ENCODE assay signal across 10 mouse cellular contexts in genomic region chr6:129033397-129033796, GRCm38 (mm10). TPM values are rescaled to one million over a fixed set of nuclear protein-coding genes. Genes with fewer than 3 reads are reported as not detected.
DNase-seq lines count a peak whose midpoint lies in the region; ATAC-seq lines count a peak whose summit lies in the region.
"Had no signal": no experiment of that assay in that cellular context is flagged by ENCODE, and none has a peak within 500 bp of the region (broad histone marks: within the 10 kb centered on the region; RNA-seq: fewer than 3 reads in every experiment).

No protein-coding gene starts in this region.

- H3K4me1 ChIP-seq in kidney, embryonic 15.5 days, result no peaks in the 10 kb centered on the region

- H3K9me3 ChIP-seq in kidney, embryonic 15.5 days (replicated peaks), result no peaks in the 10 kb centered on the region
- H3K9me3 ChIP-seq: megakaryocyte, embryonic 14.5 days had no signal

- H3K4me3 ChIP-seq in kidney, embryonic 15.5 days (replicated peaks), result no peak overlapping the region
- H3K4me3 ChIP-seq: megakaryocyte, embryonic 14.5 days had no signal

- ATAC-seq in kidney, embryonic 15.5 days (replicated peaks; ENCODE audit: low FRiP score), result no peak
- ATAC-seq in common myeloid progenitor, adult 5-6 weeks (replicated peaks; ENCODE audit: low read depth, poor library complexity, severe bottlenecking), result peak; percentile 79
- peak; percentile 84; the same call in 1 of the 2 replicates for ATAC-seq in monocyte, adult 5-6 weeks (replicated peaks; ENCODE audit: insufficient number of reproducible peaks, low FRiP score, low TSS enrichment, poor library complexity, severe bottlenecking)
- ATAC-seq in erythroid progenitor cell, adult 5-6 weeks (replicated peaks; ENCODE audit: low FRiP score, poor library complexity, severe bottlenecking), result no peak

- no peak overlapping the region for H3K9ac ChIP-seq in kidney, embryonic 15.5 days

- WGBS in kidney, embryonic 15.5 days, result 77% methylated on average over 2 of the region's 2 CpGs

- H3K36me3 ChIP-seq in kidney, embryonic 15.5 days, result no peaks in the 10 kb centered on the region

- DNase-seq in kidney, adult 9 months, result peak; percentile 32
- peak; percentile 82 for DNase-seq in CD4-positive, CD25-positive, alpha-beta regulatory T cell, adult 2 months (ENCODE audit: low read depth, low spot score)
- no peak for DNase-seq in neural tube, embryonic 10.5 days (ENCODE audit: extremely low spot score, low spot score)
- DNase-seq in left cerebral cortex, adult 18-20 months (ENCODE audit: low spot score in 2 of 2), result no peak
- DNase-seq: right cerebral cortex, postnatal 14 days had no signal

- no peaks in the 10 kb centered on the region for H3K27me3 ChIP-seq in kidney, embryonic 15.5 days
- H3K27me3 ChIP-seq: megakaryocyte, embryonic 14.5 days had no signal

- no peak overlapping the region for H3K27ac ChIP-seq in kidney, embryonic 15.5 days

- H3K4me2 ChIP-seq in kidney, embryonic 15.5 days, result no peak overlapping the region

RNA-seq across cellular contexts. Expression of gene Klrb1f, which starts 12.3 kb away (rescaled TPM):
- polyA plus RNA-seq in kidney, embryonic 15.5 days (2015; fragmentation: Nextera tagmentation; extraction: Ambion mirVana), result 0.26 and 0.29 TPM in 2 replicates
- 11.3 and 20.6 TPM in 2 replicates for total RNA-seq in common myeloid progenitor, adult 5-6 weeks (2017)
- total RNA-seq in monocyte, adult 5-6 weeks (2017), result 14.0 to 119 TPM (median 27.1 TPM) in 3 replicates
- not detected for total RNA-seq in left cerebral cortex, adult 18-20 months (2021)
- total RNA-seq in erythroid progenitor cell, adult 5-6 weeks (2015; ENCODE audit: low replicate concordance), result 1.4 and 14.7 TPM in 2 replicates
- 2.7 and 4.1 TPM in 2 replicates for total RNA-seq in erythroid progenitor cell, adult 5-6 weeks (2017; ENCODE audit: low replicate concordance)

Comparison
In these comparisons a context has a peak if more than half of its experiments do, and no peak if none do; other contexts are left out.
1. DNase-seq: peak in kidney, adult 9 months (single experiment) and CD4-positive, CD25-positive, alpha-beta regulatory T cell, adult 2 months (single experiment); none in neural tube, embryonic 10.5 days (single experiment) and left cerebral cortex, adult 18-20 months (0 of 2).
2. ATAC-seq: peak in common myeloid progenitor, adult 5-6 weeks (single experiment) and monocyte, adult 5-6 weeks (single experiment); none in kidney, embryonic 15.5 days (single experiment) and erythroid progenitor cell, adult 5-6 weeks (single experiment).